Mouse (Mus musculus) adrenal gland, postnatal 25 days (tissue): ENCODE measurements around the gene Olfr1143. TPM values are rescaled to one million over a fixed set of nuclear protein-coding genes. Genes with fewer than 3 reads are reported as not detected.

Experiments
- DNase-seq: peaks from one replicate; pipeline ENCODE4 v3.0.0; 2021; ENCODE audit warnings: mixed read lengths
- long read RNA-seq: library from polyadenylated mRNA; stranded (forward); transcript quantifications from one replicate; pipeline ENCODE4 v2.0.0, GENCODE M21; 2021
- total RNA-seq: library from RNA; stranded (reverse); gene quantifications from 2 replicates; pipeline ENCODE4 v1.2.3, GENCODE M21; 2021

Gene Olfr1143
- total RNA-seq = not detected in 2 replicates
- long read RNA-seq = 0 reads

GRCm38 (mm10) chr2:87800292-87800691 is at the start of gene Olfr1143:
TSS of gene Olfr1143 (plus strand) at chr2:87800592.
- DNase-seq = no peak

- DNase-seq = no peak
These were observed 46.5 kb upstream of the Olfr1143 start, which contains the start of gene Olfr1141 for GRCm38 (mm10) chr2:87753891-87754290. TSS of gene Olfr1141 (minus strand) at chr2:87753991.

GRCm38 (mm10) chr2:87776143-87776542 is 24.2 kb upstream of the Olfr1143 start:
- no peak for DNase-seq

- no peak for DNase-seq
These were observed 21.2 kb upstream of the Olfr1143 start, which contains the start of gene Olfr152 for GRCm38 (mm10) chr2:87779183-87779582. TSS of gene Olfr152 (plus strand) at chr2:87779483.

GRCm38 (mm10) chr2:87809522-87809921 is 9.1 kb downstream of the Olfr1143 start, which contains the start of gene Olfr1145:
TSS of gene Olfr1145 (plus strand) at chr2:87809822.
- DNase-seq = no peak

GRCm38 (mm10) chr2:87830233-87830632 is 29.8 kb downstream of the Olfr1143 start, which contains the start of gene Olfr1148:
TSS of gene Olfr1148 (plus strand) at chr2:87830533.
- no peak for DNase-seq

- no peak for DNase-seq
These were observed 43.3 kb downstream of the Olfr1143 start, which contains the start of gene Olfr1150-ps1 for GRCm38 (mm10) chr2:87843693-87844092. TSS of gene Olfr1150-ps1 (plus strand) at chr2:87843993.

Other genes with a start within 250 kb of the Olfr1143 start
- gene Olfr1129, start 226.7 kb upstream of the Olfr1143 start, total RNA-seq = not detected in 2 replicates
- gene Olfr1130, start 194.4 kb upstream of the Olfr1143 start, total RNA-seq = not detected in 2 replicates
- not detected in 2 replicates for gene Olfr1131, start 173.5 kb upstream of the Olfr1143 start, total RNA-seq
- not detected in 2 replicates for gene Olfr1132, start 163.1 kb upstream of the Olfr1143 start, total RNA-seq
- not detected in 2 replicates for gene Olfr1133, start 153.2 kb upstream of the Olfr1143 start, total RNA-seq
- gene Olfr1134, start 142.1 kb upstream of the Olfr1143 start, total RNA-seq = not detected in 2 replicates
- not detected in 2 replicates for gene Olfr1135, start 126.9 kb upstream of the Olfr1143 start, total RNA-seq
- not detected in 2 replicates for gene Olfr1136, start 106.6 kb upstream of the Olfr1143 start, total RNA-seq
- gene Olfr1137, start 87.4 kb upstream of the Olfr1143 start, total RNA-seq = not detected in 2 replicates
- gene Olfr1138, start 60.6 kb upstream of the Olfr1143 start, total RNA-seq = not detected in 2 replicates
- not detected in 2 replicates for gene Olfr1140, start 56.8 kb upstream of the Olfr1143 start, total RNA-seq
- not detected in 2 replicates for gene Olfr1141, start 46.6 kb upstream of the Olfr1143 start, total RNA-seq
- gene Olfr152, start 21.1 kb upstream of the Olfr1143 start, total RNA-seq = not detected in 2 replicates
- not detected in 2 replicates for gene Olfr1145, start 9.2 kb downstream of the Olfr1143 start, total RNA-seq
- not detected in 2 replicates for gene Olfr1148, start 29.9 kb downstream of the Olfr1143 start, total RNA-seq
- not detected in 2 replicates for gene Olfr1150-ps1, start 43.4 kb downstream of the Olfr1143 start, total RNA-seq
- not detected in 2 replicates for gene Olfr1151, start 55.3 kb downstream of the Olfr1143 start, total RNA-seq
- not detected in 2 replicates for gene Olfr1152, start 65.9 kb downstream of the Olfr1143 start, total RNA-seq
- not detected in 2 replicates for gene Olfr1153, start 94.4 kb downstream of the Olfr1143 start, total RNA-seq
- gene Olfr1154, start 104.6 kb downstream of the Olfr1143 start, total RNA-seq = not detected in 2 replicates
- not detected in 2 replicates for gene Olfr1155, start 144.5 kb downstream of the Olfr1143 start, total RNA-seq
- not detected in 2 replicates for gene Olfr1156, start 152.5 kb downstream of the Olfr1143 start, total RNA-seq
- gene Olfr1157, start 167.7 kb downstream of the Olfr1143 start, total RNA-seq = not detected in 2 replicates
- not detected in 2 replicates for gene Olfr74, start 174.1 kb downstream of the Olfr1143 start, total RNA-seq
- not detected in 2 replicates for gene Olfr1158, start 189.5 kb downstream of the Olfr1143 start, total RNA-seq
- not detected in 2 replicates for gene Olfr1160, start 207.7 kb downstream of the Olfr1143 start, total RNA-seq
- gene Olfr1161, start 222.2 kb downstream of the Olfr1143 start, total RNA-seq = not detected in 2 replicates
- gene Olfr73, start 237.1 kb downstream of the Olfr1143 start, total RNA-seq = not detected in 2 replicates